Comparison of ENCODE assay signal across 16 mouse cellular contexts in genomic region chr7:96556756-96557155, GRCm38 (mm10).
"Had no signal": no experiment of that assay in that cellular context is flagged by ENCODE, and none has a peak within 500 bp of the region (broad histone marks: within the 10 kb centered on the region; RNA-seq: fewer than 3 reads in every experiment).

No protein-coding gene starts in this region.

- H3K9ac ChIP-seq: limb, embryonic 15.5 days; liver, embryonic 12.5 days; lung, embryonic 14.5 days; neural tube, embryonic 15.5 days had no signal

- H3K4me3 ChIP-seq: layer of hippocampus, adult 2 months; limb, embryonic 15.5 days; liver, embryonic 12.5 days; midbrain, embryonic 10.5 days; myocyte; neural tube, embryonic 15.5 days had no signal

- H3K36me3 ChIP-seq: limb, embryonic 15.5 days; liver, embryonic 12.5 days; neural tube, embryonic 15.5 days had no signal

- H3K4me2 ChIP-seq: limb, embryonic 15.5 days; liver, embryonic 12.5 days; lung, embryonic 14.5 days; neural tube, embryonic 15.5 days had no signal

- ATAC-seq: inflammation-experienced regulatory T-cells, adult 6 months; intestine, postnatal 0 days; liver, embryonic 12.5 days had no signal

- H3K4me1 ChIP-seq: liver, embryonic 12.5 days had no signal

- DNase-seq: left cerebral cortex, postnatal 4 days; lung, embryonic 14.5 days; lung, postnatal 10 days; lung, postnatal 4 days; midbrain, embryonic 14.5 days; right cerebral cortex, adult 18-20 months; thymus, adult 2 months; thymus, postnatal 25 days had no signal

- H3K9me3 ChIP-seq: limb, embryonic 15.5 days; liver, embryonic 12.5 days; neural tube, embryonic 15.5 days had no signal

- H3K27ac ChIP-seq: layer of hippocampus, adult 2 months; liver, embryonic 12.5 days; midbrain, embryonic 10.5 days; neural tube, embryonic 15.5 days had no signal

- H3K27me3 ChIP-seq: limb, embryonic 15.5 days; liver, embryonic 12.5 days; neural tube, embryonic 15.5 days had no signal
